ENCODE assay signal across 8 mouse cellular contexts in genomic region chr2:77341575-77342332, GRCm38 (mm10).
DNase-seq lines count a peak whose midpoint lies in the region; ATAC-seq lines count a peak whose summit lies in the region.

No protein-coding gene starts in this region.

- H3K27me3 ChIP-seq in splenic B cell, adult 2 months (ENCODE audit: control insufficient read depth, insufficient read depth, low read length, poor library complexity, severe bottlenecking): no peaks in the 10 kb centered on the region

- no peaks in the 10 kb centered on the region for H3K36me3 ChIP-seq in splenic B cell, adult 2 months (ENCODE audit: control insufficient read depth, insufficient read depth, low read length, poor library complexity, severe bottlenecking)

- peak; percentile 100 for DNase-seq in 3T3-L1 (ENCODE audit: low read depth, low spot score)
- peak; percentile 93 for DNase-seq in adrenal gland, adult 2 months
- DNase-seq in embryo, embryonic 11.5 days (ENCODE audit: low read depth, low spot score): peak; percentile 85
- peak; percentile 97 for DNase-seq in kidney, adult 18-20 months
- DNase-seq in left cerebral cortex, postnatal 4 days: peak; percentile 95
- peak; percentile 56 for DNase-seq in splenic B cell, adult 2 months (ENCODE audit: low read depth, low spot score)

- ATAC-seq in granulocyte monocyte progenitor cell, adult 5-6 weeks (replicated peaks; ENCODE audit: poor library complexity, severe bottlenecking): peak; percentile 99
- peak; percentile 98 for ATAC-seq in monocyte, adult 5-6 weeks (replicated peaks; ENCODE audit: insufficient number of reproducible peaks, low FRiP score, low TSS enrichment, poor library complexity, severe bottlenecking)

- intact Hi-C loops in left cerebral cortex, postnatal 4 days (cut with DNase I): loop anchor here (5.0 to 10.0 kb wide), 2 partner anchors 279 to 367 kb away; no protein-coding TSS in a partner anchor

Comparison
In these comparisons a context has a peak if more than half of its experiments do, and no peak if none do; other contexts are left out.
1. Peak in every context shown above with its lines: DNase-seq and ATAC-seq.